Mouse (Mus musculus) embryonic fibroblast, embryonic 13.5 days (primary cell): ENCODE results near the gene Fam222b.

Experiments used
- CTCF ChIP-seq: IDR thresholded peaks from 2 replicates; pipeline ENCODE4 v1.5.1; 2011; ENCODE audit warnings: mild to moderate bottlenecking, control low read depth, low read length, moderate library complexity, borderline replicate concordance; ENCODE audit not compliant: insufficient read depth
- POLR2A ChIP-seq: IDR thresholded peaks from 2 replicates; pipeline ENCODE4 v1.6.1; 2011; ENCODE audit warnings: low read depth, mild to moderate bottlenecking, control low read depth, low read length, moderate library complexity

GRCm38 (mm10) chr11:78097077-78097476 lies 2.6 kb downstream of the Fam222b start:
- TF ChIP-seq POLR2A, result no peak
- TF ChIP-seq CTCF, result no peak
